Mouse (Mus musculus): ENCODE results near the gene Cwh43. TPM values are rescaled to one million over a fixed set of nuclear protein-coding genes. Genes with fewer than 3 reads are reported as not detected.
A peak's percentile ranks its signal among the peaks of the same experiment; 100 is the strongest.

The Cwh43 gene
- polyA plus RNA-seq (2015; fragmentation: Nextera tagmentation; extraction: Ambion mirVana) = 1.3 and 1.4 TPM in 2 replicates

GRCm38 (mm10) chr5:73405981-73406722 lies at the start of gene Cwh43:
Gene Cwh43 (plus strand): TSS chr5:73406075.
- Histone ChIP-seq H3K9ac (replicated peaks; ENCODE audit: low read length) (peak within 1 kb of the TSS; percentile 45), H3K4me1 (ENCODE audit: insufficient read depth, low read length) (peaks cover 9% of the 10 kb centered on the region), H3K4me3 (ENCODE audit: low read length) (peak within 1 kb of the TSS; percentile 45), H3K4me2 (replicated peaks; ENCODE audit: low read depth, low read length) (peak within 1 kb of the TSS; percentile 76), H3K9me3 (ENCODE audit: low read length) (no peaks in the 10 kb centered on the region), H3K27ac (ENCODE audit: low read length) (no peak within 1 kb of the TSS), H3K36me3 (ENCODE audit: insufficient read depth, low read length) (no peaks in the 10 kb centered on the region), H3K27me3 (ENCODE audit: insufficient read depth, low read length) (peaks cover 42% of the 10 kb centered on the region)
- ATAC-seq (ENCODE audit: low FRiP score, low TSS enrichment) = no peak
- WGBS = 2% methylated on average over 49 of the region's 49 CpGs

GRCm38 (mm10) chr5:73359134-73359751 lies 46.6 kb upstream of the Cwh43 start:
- ATAC-seq (ENCODE audit: low FRiP score, low TSS enrichment) = no peak
- 68% methylated on average over 6 of the region's 6 CpGs for WGBS
- H3K27ac ChIP-seq (ENCODE audit: low read length) = no peak overlapping the region
- no peaks in the 10 kb centered on the region for H3K36me3 ChIP-seq (ENCODE audit: insufficient read depth, low read length)
- no peaks in the 10 kb centered on the region for H3K27me3 ChIP-seq (ENCODE audit: insufficient read depth, low read length)
- H3K9ac ChIP-seq (replicated peaks; ENCODE audit: low read length) = no peak overlapping the region
- peak overlapping the region; percentile 19; the same call in 1 of the 2 replicates for H3K4me2 ChIP-seq (replicated peaks; ENCODE audit: low read depth, low read length)
- no peaks in the 10 kb centered on the region for H3K9me3 ChIP-seq (ENCODE audit: low read length)
- H3K4me1 ChIP-seq (ENCODE audit: insufficient read depth, low read length) = 0 out of 2 replicates have a peak, but pooled peaks cover 6% of the 10 kb centered on the region
- no peak overlapping the region for H3K4me3 ChIP-seq (ENCODE audit: low read length)

DNA sequence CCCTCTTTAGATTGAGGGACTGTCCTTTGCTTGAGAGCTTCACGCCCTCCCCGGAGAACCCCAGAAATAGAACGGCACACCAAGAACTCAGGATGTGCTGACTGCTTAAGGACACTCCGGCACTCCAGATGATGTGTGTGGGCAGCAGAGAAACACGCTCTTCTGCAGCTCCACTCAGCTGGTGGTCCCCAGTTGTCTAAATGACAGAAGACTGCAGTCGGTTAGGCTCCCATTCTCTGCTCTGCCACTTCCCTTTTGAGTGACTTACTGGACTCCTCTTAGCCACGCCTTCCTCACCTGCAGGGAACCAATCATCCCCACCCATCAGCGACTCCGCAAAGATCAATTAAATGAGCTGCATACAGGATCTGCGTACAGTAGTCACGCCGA lies 46.1 kb upstream of the Cwh43 start:
- 44% methylated on average over 12 of the region's 12 CpGs for WGBS
- 0 out of 2 replicates have a peak overlapping the region, but pooled peaks have one; percentile 8 for H3K4me3 ChIP-seq (ENCODE audit: low read length)

GRCm38 (mm10) chr5:73360240-73360639 lies 45.6 kb upstream of the Cwh43 start:
- no peaks in the 10 kb centered on the region for H3K27me3 ChIP-seq (ENCODE audit: insufficient read depth, low read length)
- no peaks in the 10 kb centered on the region for H3K9me3 ChIP-seq (ENCODE audit: low read length)
- no peak overlapping the region for H3K9ac ChIP-seq (replicated peaks; ENCODE audit: low read length)
- peak overlapping the region; percentile 19; the same call in 1 of the 2 replicates for H3K4me2 ChIP-seq (replicated peaks; ENCODE audit: low read depth, low read length)
- no peak for ATAC-seq (ENCODE audit: low FRiP score, low TSS enrichment)
- H3K4me1 ChIP-seq (ENCODE audit: insufficient read depth, low read length) = 0 out of 2 replicates have a peak, but pooled peaks cover 6% of the 10 kb centered on the region
- no peaks in the 10 kb centered on the region for H3K36me3 ChIP-seq (ENCODE audit: insufficient read depth, low read length)
- 31% methylated on average over 12 of the region's 12 CpGs for WGBS
- 0 out of 2 replicates have a peak overlapping the region, but pooled peaks have one; percentile 8 for H3K4me3 ChIP-seq (ENCODE audit: low read length)
- no peak overlapping the region for H3K27ac ChIP-seq (ENCODE audit: low read length)

More for the DNA sequence above, 46.1 kb upstream of the Cwh43 start:
- Histone ChIP-seq H3K9ac (replicated peaks; ENCODE audit: low read length) (no peak overlapping the region), H3K4me2 (replicated peaks; ENCODE audit: low read depth, low read length) (peak overlapping the region; percentile 19; the same call in 1 of the 2 replicates), H3K9me3 (ENCODE audit: low read length) (no peaks in the 10 kb centered on the region), H3K4me1 (ENCODE audit: insufficient read depth, low read length) (0 out of 2 replicates have a peak, but pooled peaks cover 6% of the 10 kb centered on the region), H3K27me3 (ENCODE audit: insufficient read depth, low read length) (no peaks in the 10 kb centered on the region), H3K36me3 (ENCODE audit: insufficient read depth, low read length) (no peaks in the 10 kb centered on the region), H3K27ac (ENCODE audit: low read length) (no peak overlapping the region)
- ATAC-seq (ENCODE audit: low FRiP score, low TSS enrichment) = no peak

- ATAC-seq (ENCODE audit: low FRiP score, low TSS enrichment) = no peak
- Histone ChIP-seq H3K4me2 (replicated peaks; ENCODE audit: low read depth, low read length) (no peak overlapping the region), H3K4me3 (ENCODE audit: low read length) (no peak overlapping the region), H3K9me3 (ENCODE audit: low read length) (no peaks in the 10 kb centered on the region), H3K4me1 (ENCODE audit: insufficient read depth, low read length) (0 out of 2 replicates have a peak, but pooled peaks cover 6% of the 10 kb centered on the region), H3K27me3 (ENCODE audit: insufficient read depth, low read length) (no peaks in the 10 kb centered on the region), H3K27ac (ENCODE audit: low read length) (no peak overlapping the region), H3K36me3 (ENCODE audit: insufficient read depth, low read length) (no peaks in the 10 kb centered on the region), H3K9ac (replicated peaks; ENCODE audit: low read length) (no peak overlapping the region)
- WGBS = 70% methylated on average over 7 of the region's 7 CpGs
These were observed 43.5 kb upstream of the Cwh43 start for GRCm38 (mm10) chr5:73362338-73362737.

- no peak overlapping the region for H3K4me3 ChIP-seq (ENCODE audit: low read length)
- H3K9ac ChIP-seq (replicated peaks; ENCODE audit: low read length) = no peak overlapping the region
- H3K9me3 ChIP-seq (ENCODE audit: low read length) = no peaks in the 10 kb centered on the region
- H3K27me3 ChIP-seq (ENCODE audit: insufficient read depth, low read length) = no peaks in the 10 kb centered on the region
- 0 out of 2 replicates have a peak, but pooled peaks cover 6% of the 10 kb centered on the region for H3K4me1 ChIP-seq (ENCODE audit: insufficient read depth, low read length)
- WGBS = 35% methylated on average over 5 of the region's 5 CpGs
- H3K4me2 ChIP-seq (replicated peaks; ENCODE audit: low read depth, low read length) = no peak overlapping the region
- H3K27ac ChIP-seq (ENCODE audit: low read length) = no peak overlapping the region
- no peak for ATAC-seq (ENCODE audit: low FRiP score, low TSS enrichment)
- H3K36me3 ChIP-seq (ENCODE audit: insufficient read depth, low read length) = no peaks in the 10 kb centered on the region
These were observed 43.1 kb upstream of the Cwh43 start for GRCm38 (mm10) chr5:73362791-73363190.

DNA sequence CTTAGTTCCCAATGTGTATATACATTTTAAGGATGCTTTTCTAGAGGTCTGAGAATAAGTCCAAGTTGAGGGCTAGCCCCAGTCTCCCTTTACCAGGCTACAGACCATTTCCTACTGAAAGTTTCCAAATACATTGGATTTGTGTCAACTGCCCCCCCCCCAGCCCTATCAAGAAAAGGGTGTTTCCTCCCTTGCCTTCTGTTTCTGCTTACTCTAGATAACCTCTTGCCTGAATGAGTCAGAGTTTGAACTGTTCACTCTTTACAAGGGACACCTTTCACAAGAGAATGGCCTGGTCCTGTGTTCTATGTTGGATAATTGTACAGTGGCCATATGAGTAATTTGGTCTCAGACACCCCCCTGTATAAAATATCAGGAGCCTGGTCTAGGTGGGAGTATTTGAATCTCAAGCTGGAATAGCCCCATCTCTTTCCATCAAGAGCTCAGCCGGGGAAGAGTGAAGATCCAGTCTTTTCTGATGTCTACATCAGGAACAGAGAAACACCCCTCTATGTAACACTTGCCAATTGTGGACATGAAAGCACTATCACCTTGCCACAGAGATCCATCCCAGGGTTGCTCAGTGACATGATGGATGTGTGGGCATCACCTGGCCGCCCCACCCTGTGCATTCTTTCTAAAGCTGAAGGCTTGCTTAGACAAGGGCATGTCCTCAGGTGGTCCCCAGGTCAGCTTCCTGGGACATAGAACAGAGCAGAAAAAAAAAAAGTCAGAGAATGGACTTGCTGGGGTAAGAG lies 41.6 kb upstream of the Cwh43 start:
- Histone ChIP-seq H3K27me3 (ENCODE audit: insufficient read depth, low read length) (no peaks in the 10 kb centered on the region), H3K4me1 (ENCODE audit: insufficient read depth, low read length) (0 out of 2 replicates have a peak, but pooled peaks cover 5% of the 10 kb centered on the region), H3K9ac (replicated peaks; ENCODE audit: low read length) (no peak overlapping the region), H3K4me2 (replicated peaks; ENCODE audit: low read depth, low read length) (no peak overlapping the region), H3K9me3 (ENCODE audit: low read length) (no peaks in the 10 kb centered on the region), H3K36me3 (ENCODE audit: insufficient read depth, low read length) (no peaks in the 10 kb centered on the region), H3K27ac (ENCODE audit: low read length) (no peak overlapping the region), H3K4me3 (ENCODE audit: low read length) (no peak overlapping the region)
- WGBS = 96% methylated on average over 2 of the region's 2 CpGs
- no peak for ATAC-seq (ENCODE audit: low FRiP score, low TSS enrichment)

DNA sequence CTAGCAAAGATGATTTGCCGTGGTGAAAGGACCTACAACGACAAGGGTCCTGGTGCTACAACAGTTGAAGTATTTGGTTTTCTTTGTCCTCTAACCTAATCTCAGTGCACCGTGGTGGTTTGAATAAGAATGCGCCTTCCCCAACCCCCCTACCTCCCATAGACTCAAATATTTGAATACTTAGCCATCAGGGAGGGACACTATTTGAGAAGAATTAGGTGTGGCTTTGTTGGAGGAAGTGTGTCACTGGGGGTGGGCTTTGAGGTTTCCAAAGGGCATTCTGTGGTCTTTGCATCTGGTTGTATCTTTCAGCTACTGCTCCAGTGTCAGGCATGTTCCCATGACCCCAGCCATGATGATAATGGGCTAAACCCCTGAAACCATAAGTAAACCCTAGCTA lies 38.0 kb upstream of the Cwh43 start:
- no peak overlapping the region for H3K27ac ChIP-seq (ENCODE audit: low read length)
- H3K36me3 ChIP-seq (ENCODE audit: insufficient read depth, low read length) = no peaks in the 10 kb centered on the region
- no peak overlapping the region for H3K4me3 ChIP-seq (ENCODE audit: low read length)
- no peak for ATAC-seq (ENCODE audit: low FRiP score, low TSS enrichment)
- 83% methylated on average over 4 of the region's 4 CpGs for WGBS
- H3K27me3 ChIP-seq (ENCODE audit: insufficient read depth, low read length) = no peaks in the 10 kb centered on the region
- 0 out of 2 replicates have a peak, but pooled peaks cover 2% of the 10 kb centered on the region for H3K4me1 ChIP-seq (ENCODE audit: insufficient read depth, low read length)
- no peak overlapping the region for H3K4me2 ChIP-seq (replicated peaks; ENCODE audit: low read depth, low read length)
- H3K9me3 ChIP-seq (ENCODE audit: low read length) = no peaks in the 10 kb centered on the region
- no peak overlapping the region for H3K9ac ChIP-seq (replicated peaks; ENCODE audit: low read length)

DNA sequence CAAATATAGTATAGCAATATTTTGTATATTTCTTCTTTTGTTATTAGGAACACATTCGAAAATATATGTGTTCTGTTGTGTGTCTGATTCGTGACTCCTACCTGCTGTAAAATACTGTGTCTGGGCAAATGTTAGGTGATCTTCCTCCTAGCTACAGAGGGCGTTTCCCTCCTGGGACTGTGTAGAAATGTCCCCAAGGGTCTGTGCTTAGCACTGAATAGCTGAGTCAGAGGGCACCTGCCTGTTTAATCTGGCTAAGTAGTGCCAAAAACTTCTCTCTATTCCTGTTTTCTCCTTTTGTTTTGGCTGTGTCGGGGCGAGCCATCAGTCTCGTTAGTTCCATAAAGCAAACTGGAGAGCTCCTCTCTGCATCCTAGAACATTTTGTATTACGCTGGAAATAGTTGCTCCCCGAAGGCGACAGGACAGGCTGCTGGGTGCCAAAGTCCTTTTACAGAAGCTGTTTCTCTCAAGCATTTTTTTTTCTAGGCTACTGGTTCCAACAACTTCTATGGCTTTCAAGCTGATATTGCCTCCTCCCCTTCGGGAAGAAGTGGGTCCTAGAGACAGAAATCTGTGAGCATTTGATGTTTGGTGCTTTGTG lies 36.9 kb upstream of the Cwh43 start:
- Histone ChIP-seq H3K4me2 (replicated peaks; ENCODE audit: low read depth, low read length) (no peak overlapping the region), H3K4me3 (ENCODE audit: low read length) (no peak overlapping the region), H3K27ac (ENCODE audit: low read length) (no peak overlapping the region), H3K4me1 (ENCODE audit: insufficient read depth, low read length) (0 out of 2 replicates have a peak, but pooled peaks cover 5% of the 10 kb centered on the region), H3K27me3 (ENCODE audit: insufficient read depth, low read length) (no peaks in the 10 kb centered on the region), H3K9me3 (ENCODE audit: low read length) (no peaks in the 10 kb centered on the region), H3K36me3 (ENCODE audit: insufficient read depth, low read length) (no peaks in the 10 kb centered on the region), H3K9ac (replicated peaks; ENCODE audit: low read length) (no peak overlapping the region)
- ATAC-seq (ENCODE audit: low FRiP score, low TSS enrichment) = no peak
- WGBS = 78% methylated on average over 10 of the region's 10 CpGs
